16 mouse cellular contexts compared by ENCODE assay signal in genomic region chr5:53101848-53102473, GRCm38 (mm10).
A peak's percentile ranks its signal among the peaks of the same experiment; 100 is the strongest.
DNase-seq lines count a peak whose midpoint lies in the region; ATAC-seq lines count a peak whose summit lies in the region.
"Had no signal": no experiment of that assay in that cellular context is flagged by ENCODE, and none has a peak within 500 bp of the region (broad histone marks: within the 10 kb centered on the region; RNA-seq: fewer than 3 reads in every experiment).

No protein-coding gene starts in this region.

- no peak overlapping the region for H3K4me3 ChIP-seq in intestine, embryonic 15.5 days (replicated peaks)
- H3K4me3 ChIP-seq in neural tube, embryonic 15.5 days (replicated peaks) = no peak overlapping the region
- H3K4me3 ChIP-seq: embryonic facial prominence, embryonic 12.5 days; forebrain, embryonic 13.5 days; hindbrain, embryonic 15.5 days; limb, embryonic 13.5 days; lung, embryonic 15.5 days; midbrain, embryonic 15.5 days had no signal

- H3K27ac ChIP-seq in intestine, embryonic 15.5 days = no peak overlapping the region
- H3K27ac ChIP-seq in neural tube, embryonic 15.5 days (replicated peaks) = no peak overlapping the region
- H3K27ac ChIP-seq: embryonic facial prominence, embryonic 12.5 days; forebrain, embryonic 13.5 days; hindbrain, embryonic 15.5 days; limb, embryonic 13.5 days; lung, embryonic 15.5 days; midbrain, embryonic 15.5 days had no signal

- ATAC-seq in intestine, embryonic 15.5 days = peak; percentile 46
- ATAC-seq in neural tube, embryonic 15.5 days (ENCODE audit: low FRiP score) = no peak
- ATAC-seq: forebrain, embryonic 13.5 days; midbrain, embryonic 15.5 days had no signal

- WGBS in intestine, embryonic 15.5 days = 69% methylated on average over 12 of the region's 12 CpGs
- WGBS in neural tube, embryonic 15.5 days = 81% methylated on average over 12 of the region's 12 CpGs

- H3K9ac ChIP-seq in intestine, embryonic 15.5 days = no peak overlapping the region
- no peak overlapping the region for H3K9ac ChIP-seq in neural tube, embryonic 15.5 days (replicated peaks)
- H3K9ac ChIP-seq: embryonic facial prominence, embryonic 12.5 days; forebrain, embryonic 13.5 days; hindbrain, embryonic 15.5 days; limb, embryonic 13.5 days; lung, embryonic 15.5 days; midbrain, embryonic 15.5 days had no signal

- H3K4me1 ChIP-seq in intestine, embryonic 15.5 days (replicated peaks) = 0 out of 2 replicates have a peak, but pooled peaks cover 6% of the 10 kb centered on the region
- no peaks in the 10 kb centered on the region for H3K4me1 ChIP-seq in neural tube, embryonic 15.5 days
- H3K4me1 ChIP-seq: forebrain, embryonic 13.5 days; hindbrain, embryonic 15.5 days; limb, embryonic 13.5 days; midbrain, embryonic 15.5 days had no signal

- H3K4me2 ChIP-seq in intestine, embryonic 15.5 days (replicated peaks) = no peak overlapping the region
- no peak overlapping the region for H3K4me2 ChIP-seq in neural tube, embryonic 15.5 days
- H3K4me2 ChIP-seq: embryonic facial prominence, embryonic 12.5 days; forebrain, embryonic 13.5 days; hindbrain, embryonic 15.5 days; limb, embryonic 13.5 days; lung, embryonic 15.5 days; midbrain, embryonic 15.5 days had no signal

- no peaks in the 10 kb centered on the region for H3K36me3 ChIP-seq in intestine, embryonic 15.5 days
- H3K36me3 ChIP-seq in neural tube, embryonic 15.5 days = no peaks in the 10 kb centered on the region
- H3K36me3 ChIP-seq: embryonic facial prominence, embryonic 12.5 days; hindbrain, embryonic 15.5 days; limb, embryonic 13.5 days; lung, embryonic 15.5 days; midbrain, embryonic 15.5 days had no signal

- H3K9me3 ChIP-seq in intestine, embryonic 15.5 days = no peaks in the 10 kb centered on the region
- no peaks in the 10 kb centered on the region for H3K9me3 ChIP-seq in neural tube, embryonic 15.5 days (replicated peaks)
- H3K9me3 ChIP-seq: embryonic facial prominence, embryonic 12.5 days; forebrain, embryonic 13.5 days; hindbrain, embryonic 15.5 days; limb, embryonic 13.5 days; lung, embryonic 15.5 days; midbrain, embryonic 15.5 days had no signal

- no peaks in the 10 kb centered on the region for H3K27me3 ChIP-seq in intestine, embryonic 15.5 days (replicated peaks)
- no peaks in the 10 kb centered on the region for H3K27me3 ChIP-seq in neural tube, embryonic 15.5 days (replicated peaks)
- H3K27me3 ChIP-seq: embryonic facial prominence, embryonic 12.5 days; hindbrain, embryonic 15.5 days; limb, embryonic 13.5 days; lung, embryonic 15.5 days; midbrain, embryonic 15.5 days had no signal

- DNase-seq in cerebellum, postnatal 14 days = peak; percentile 31 to 51
- no peak for DNase-seq in cerebellum, adult 8-10 months
- peak; percentile 11 for DNase-seq in 416B (ENCODE audit: low read depth)
- DNase-seq in kidney, postnatal 14 days = peak; percentile 80
- DNase-seq in layer of hippocampus, adult 8-10 months (ENCODE audit: low spot score in 2 of 2) = no peak
- DNase-seq in layer of hippocampus, adult 9-10 months (ENCODE audit: low spot score) = no peak
- DNase-seq: adrenal gland, adult 8-10 months; cerebellum, postnatal 36 days had no signal

Comparison
In these comparisons a context has a peak if more than half of its experiments do, and no peak if none do; other contexts are left out.
1. DNase-seq: peak in cerebellum, postnatal 14 days (2 of 2), 416B (single experiment) and kidney, postnatal 14 days (single experiment); none in cerebellum, adult 8-10 months (single experiment), layer of hippocampus, adult 8-10 months (0 of 2) and layer of hippocampus, adult 9-10 months (single experiment).